Mouse (Mus musculus): ENCODE results near the gene Rpl32.

Rpl32 gene

DNA sequence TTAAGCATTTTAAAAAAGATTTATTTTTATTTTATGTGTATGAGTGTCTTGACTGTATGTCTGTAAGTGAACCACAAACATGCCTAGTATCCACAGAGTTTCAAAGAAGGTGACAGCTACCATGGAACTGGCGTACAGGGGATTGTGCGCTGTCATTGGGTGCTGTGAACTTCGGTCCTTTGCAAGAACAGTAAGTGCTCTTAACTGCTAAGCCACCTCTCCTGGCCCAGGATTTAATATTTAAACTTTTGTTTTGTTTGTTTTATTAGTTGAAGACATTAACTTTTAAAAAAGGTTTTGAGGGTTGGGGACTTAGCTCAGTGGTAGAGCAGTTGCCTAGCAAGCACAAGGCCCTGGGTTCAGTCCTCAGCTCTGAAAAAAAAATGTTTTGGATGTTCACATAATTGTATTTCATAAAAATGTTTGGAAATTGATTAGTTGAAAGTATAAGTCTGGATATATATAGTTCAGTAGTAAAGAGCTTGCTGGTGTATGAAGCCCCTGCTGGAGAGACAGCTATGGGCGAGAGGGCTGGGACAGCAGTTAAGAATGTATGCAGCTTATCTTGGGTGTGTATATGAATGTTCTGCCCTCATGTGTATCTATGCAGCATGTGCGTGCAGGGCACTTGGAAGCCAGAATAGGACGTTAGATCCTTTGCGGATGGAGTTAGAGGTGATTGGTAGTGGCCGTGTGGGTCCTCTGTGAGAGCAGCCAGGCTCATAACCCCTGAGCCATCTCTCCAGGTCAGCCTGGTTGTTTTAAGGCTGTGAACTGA is 12.9 kb upstream of the Rpl32 start:
- intact Hi-C loops (cut with DNase I): no loop called here

GRCm38 (mm10) chr6:115818129-115818528 is 9.6 kb upstream of the Rpl32 start:
- intact Hi-C loops (cut with DNase I): no loop called here

DNA sequence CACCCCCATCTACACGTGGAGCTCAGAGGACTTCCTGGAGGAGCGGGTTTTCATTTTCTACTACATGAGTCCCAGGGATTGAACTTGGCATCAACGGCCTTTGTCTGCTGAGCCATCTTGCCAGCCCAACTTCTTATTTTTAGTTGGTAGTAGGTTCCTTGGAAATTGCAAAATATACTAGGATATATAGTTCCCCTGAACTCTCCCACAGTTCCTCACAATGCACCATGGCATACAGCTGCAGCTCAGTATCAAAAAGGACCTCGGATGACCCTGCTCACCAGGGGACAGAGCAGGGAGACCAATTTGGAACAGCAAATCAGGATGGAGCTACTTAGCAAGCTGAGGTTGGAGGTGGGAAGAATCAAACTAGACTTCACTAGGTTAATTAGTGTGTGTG is 6.5 kb upstream of the Rpl32 start:
- intact Hi-C loops (cut with DNase I): no loop called here

GRCm38 (mm10) chr6:115814104-115814503 is 5.6 kb upstream of the Rpl32 start:
- intact Hi-C loops (cut with DNase I): no loop called here

GRCm38 (mm10) chr6:115811606-115812005 is 3.1 kb upstream of the Rpl32 start:
- intact Hi-C loops (cut with DNase I): no loop called here

DNA sequence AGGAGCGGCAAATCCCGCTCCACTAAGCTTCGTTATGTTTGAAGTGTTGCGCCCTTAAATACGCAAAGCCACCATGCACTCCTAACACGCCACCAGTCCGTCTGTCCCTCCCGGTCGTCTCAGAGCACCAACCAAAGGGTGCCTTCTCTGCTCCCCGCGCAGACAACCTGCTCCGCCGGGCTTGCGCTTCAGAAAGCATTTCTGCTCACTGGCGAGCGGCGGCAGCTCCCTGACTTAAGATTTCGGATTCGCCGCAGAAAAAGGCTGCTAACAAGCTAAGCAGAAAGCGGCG is 405 bp downstream of the Rpl32 start:
- intact Hi-C loops (cut with DNase I): loop anchor here (10.0 kb wide), 1 partner anchor 203 kb away; the partner anchor contains the start of gene Mkrn2

DNA sequence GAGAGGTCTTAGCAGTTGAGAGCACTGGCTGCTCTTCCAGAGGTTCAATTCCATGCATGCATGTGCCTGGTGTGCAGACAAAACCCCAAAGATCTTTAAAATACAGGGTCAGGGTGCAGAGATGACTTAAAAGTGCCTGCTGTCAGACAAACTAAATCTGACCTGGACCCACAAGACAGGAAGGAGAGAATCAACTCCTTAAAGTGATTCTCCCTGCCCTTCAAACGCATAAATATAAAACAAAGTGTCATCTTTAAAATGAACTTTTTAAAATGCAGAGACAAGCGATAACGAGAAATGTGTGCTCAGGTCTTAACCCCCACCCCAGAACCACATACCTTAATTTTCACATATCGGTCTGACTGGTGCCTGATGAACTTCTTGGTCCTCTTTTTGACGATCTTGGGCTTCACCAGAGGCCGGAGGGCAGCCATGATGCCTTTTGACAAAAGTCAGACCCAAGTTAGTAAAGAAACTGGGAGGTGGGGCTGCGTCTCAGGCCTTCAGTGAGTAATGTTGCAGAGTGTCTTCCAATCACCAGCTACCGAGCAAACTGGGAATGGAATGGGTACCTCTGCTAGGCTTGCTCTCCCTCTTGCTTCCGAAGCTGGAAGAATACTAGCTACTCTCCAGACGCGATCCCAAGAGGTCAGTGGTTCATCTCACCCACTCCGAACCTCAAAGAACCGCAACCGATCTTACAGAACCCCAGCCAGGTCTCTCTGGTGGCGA is 917 bp downstream of the Rpl32 start:
- intact Hi-C loops (cut with DNase I): loop anchor here (10.0 kb wide), 1 partner anchor 203 kb away; the partner anchor contains the start of gene Mkrn2

DNA sequence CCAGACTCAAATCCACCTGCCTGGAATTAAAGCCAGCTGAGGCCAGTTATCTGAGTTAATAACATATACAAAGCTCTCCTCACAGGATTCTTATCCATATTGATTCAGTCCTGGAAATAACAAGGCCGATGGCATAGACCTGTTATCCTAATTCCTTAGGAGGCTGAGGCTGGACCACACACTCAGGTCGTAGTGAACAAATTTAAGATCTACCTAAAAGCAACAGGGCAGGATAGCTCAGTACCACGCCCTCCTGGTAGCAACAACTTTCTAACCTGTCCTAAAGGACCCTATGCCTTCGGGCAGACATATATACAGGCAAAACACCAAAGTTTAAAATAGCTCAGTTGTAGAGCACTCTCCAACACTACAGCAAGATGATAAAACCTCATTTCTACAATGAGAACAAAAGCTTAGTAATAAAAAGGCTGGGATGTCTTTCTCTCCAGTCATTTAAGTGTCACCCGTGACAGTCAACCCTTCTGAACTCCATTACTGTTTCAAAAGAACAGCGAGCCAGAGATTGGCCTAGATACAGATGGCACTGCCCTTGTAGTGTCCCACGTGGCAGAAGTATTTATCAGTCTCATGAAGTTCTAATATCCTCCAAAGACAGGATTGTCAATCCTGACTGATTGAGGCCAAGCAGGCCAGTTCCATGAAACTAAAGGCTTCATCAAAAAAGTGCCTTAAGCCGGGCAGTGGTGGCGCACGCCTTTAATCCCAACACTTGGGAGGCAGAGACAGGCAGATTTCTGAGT is 3.9 kb downstream of the Rpl32 start:
- intact Hi-C loops (cut with DNase I): loop anchor here (5.0 to 10.0 kb wide), 2 partner anchors 77 to 200 kb away; partner anchors contain the start of gene Mkrn2

- intact Hi-C loops (cut with DNase I): loop anchor here (5.0 to 10.0 kb wide), 2 partner anchors 76 to 199 kb away; partner anchors contain the start of gene Mkrn2
These were observed 4.8 kb downstream of the Rpl32 start for GRCm38 (mm10) chr6:115803541-115804382.

DNA sequence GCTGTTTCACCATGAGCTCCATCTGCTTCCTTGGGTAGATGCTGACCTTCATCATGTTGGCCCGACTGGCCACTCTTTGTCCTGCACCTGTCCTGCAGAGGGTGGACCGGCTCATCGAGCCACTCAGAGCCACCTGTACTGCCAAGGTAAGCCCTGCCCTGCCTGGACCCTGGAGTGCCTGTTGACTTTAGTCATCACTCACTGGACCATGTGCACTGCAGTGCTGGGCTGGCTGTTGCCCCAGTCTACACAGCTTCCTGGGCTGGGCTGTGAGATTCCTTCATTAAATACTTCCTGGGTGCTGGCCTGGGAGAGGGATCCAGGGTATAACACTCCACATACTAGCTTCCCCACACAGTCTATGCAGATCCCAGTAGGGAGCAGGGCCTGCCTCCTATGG is 6.7 kb downstream of the Rpl32 start:
- intact Hi-C loops (cut with DNase I): loop anchor here (5.0 to 10.0 kb wide), 2 partner anchors 75 to 197 kb away; partner anchors contain the start of gene Mkrn2

DNA sequence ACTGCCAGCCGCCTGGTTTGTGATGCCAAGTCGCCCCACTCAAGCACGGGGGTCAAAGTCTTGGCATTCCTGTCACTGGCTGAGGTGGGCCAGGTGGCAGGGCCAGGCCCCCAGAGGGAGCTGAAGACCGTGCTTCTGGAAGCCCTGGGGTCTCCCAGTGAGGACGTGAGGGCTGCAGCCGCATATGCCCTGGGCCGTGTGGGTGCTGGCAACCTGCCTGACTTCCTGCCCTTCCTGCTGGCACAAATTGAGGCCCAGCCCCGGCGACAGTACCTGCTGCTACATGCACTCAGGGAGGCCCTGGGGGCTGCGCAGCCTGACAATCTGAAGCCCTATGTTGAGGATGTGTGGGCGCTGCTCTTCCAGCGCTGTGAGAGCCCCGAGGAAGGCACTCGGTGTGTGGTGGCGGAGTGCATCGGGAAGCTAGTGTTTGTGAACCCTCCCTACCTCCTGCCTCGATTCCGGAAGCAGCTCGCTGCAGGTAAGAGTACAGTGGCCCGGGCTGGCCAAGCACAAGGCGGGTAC is 15.8 kb downstream of the Rpl32 start:
- intact Hi-C loops (cut with DNase I): no loop called here

DNA sequence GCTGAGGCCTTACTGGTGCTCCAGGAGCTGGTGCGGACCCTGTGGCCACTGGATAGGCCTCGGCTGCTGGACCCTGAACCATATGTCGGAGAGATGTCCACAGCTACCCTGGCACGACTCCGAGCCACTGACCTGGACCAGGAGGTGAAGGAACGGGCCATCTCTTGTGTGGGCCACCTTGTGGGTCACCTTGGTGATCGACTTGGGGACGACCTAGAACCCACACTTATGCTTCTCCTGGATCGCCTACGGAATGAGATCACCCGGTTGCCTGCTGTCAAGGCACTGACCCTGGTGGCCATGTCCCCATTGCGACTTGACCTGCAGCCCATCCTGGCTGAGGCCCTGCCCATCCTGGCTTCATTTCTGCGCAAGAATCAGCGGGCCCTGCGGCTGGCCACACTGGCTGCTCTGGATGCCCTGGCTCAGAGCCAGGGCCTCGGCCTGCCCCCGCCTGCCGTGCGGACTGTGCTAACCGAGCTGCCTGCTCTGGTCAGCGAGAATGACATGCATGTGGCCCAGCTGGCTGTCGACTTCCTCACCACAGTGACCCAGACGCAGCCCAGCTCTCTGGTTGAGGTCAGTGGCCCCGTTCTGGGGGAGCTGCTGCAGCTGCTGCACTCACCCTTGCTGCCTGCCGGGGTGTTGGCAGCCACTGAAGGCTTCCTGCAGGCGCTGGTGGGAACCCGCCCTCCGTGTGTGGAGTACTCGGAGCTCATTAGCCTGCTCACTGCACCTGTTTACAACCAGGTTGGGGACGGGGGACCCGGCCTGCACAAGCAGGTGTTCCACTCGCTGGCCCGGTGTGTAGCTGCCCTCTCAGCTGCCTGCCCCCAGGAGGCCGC is 16.5 kb downstream of the Rpl32 start:
- intact Hi-C loops (cut with DNase I): no loop called here

DNA sequence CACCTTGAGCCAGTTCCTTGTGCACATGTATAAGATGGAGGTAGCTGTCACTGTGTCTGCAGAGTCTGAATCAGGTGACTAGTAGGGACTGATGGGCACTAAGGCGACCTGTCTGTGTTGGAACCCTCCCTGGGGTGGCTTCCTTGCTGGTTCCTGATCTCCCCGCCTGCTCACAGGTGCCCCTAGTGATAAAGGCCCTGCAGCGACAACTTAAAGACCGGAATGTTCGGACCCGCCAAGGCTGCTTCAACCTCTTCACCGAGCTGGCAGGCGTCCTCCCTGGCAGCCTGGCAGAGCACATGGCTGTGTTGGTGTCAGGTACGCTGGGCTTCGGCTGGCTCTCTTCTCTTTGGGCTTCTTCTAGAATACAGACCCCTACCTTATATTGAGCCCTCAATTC is 17.5 kb downstream of the Rpl32 start:
- intact Hi-C loops (cut with DNase I): no loop called here

DNA sequence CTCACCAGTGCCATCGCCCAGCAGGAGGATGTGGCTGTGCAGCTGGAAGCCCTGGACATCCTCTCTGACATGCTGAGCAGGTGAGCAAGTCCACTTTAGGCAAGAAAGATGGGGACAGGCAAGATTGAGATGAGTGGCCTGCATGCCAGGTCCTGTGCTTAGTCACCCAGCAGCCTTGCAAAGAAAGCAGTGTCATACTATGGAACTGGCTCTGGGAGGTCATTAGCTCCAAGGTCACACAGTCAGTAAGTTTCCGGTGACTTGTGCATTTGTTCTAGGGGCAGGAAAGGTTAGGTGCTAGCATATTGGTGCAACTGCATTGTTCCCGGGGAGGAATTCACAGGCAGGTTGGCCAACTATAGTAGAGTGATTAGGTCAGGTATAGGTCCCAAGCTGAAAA is 25.8 kb downstream of the Rpl32 start:
- intact Hi-C loops (cut with DNase I): no loop called here

DNA sequence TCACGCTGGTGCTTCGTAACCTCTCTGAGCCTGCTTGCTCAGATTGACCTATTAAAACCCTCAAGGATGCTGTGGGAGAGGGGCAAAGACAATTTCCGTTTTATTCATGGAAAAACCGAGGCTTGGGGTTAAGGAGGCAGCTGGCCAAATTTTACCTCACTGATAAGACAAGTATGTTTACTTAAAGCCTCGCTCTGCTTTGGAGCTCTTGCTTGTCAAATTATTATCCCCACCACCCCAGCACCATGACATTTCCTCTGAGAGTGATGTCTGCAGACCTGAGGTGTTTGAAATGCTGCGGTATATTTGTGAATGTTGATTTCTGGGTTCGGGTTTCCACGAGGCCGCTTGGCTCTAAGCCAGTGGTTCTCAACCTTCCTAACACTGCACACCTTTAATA is 32.2 kb downstream of the Rpl32 start:
- intact Hi-C loops (cut with DNase I): no loop called here

DNA sequence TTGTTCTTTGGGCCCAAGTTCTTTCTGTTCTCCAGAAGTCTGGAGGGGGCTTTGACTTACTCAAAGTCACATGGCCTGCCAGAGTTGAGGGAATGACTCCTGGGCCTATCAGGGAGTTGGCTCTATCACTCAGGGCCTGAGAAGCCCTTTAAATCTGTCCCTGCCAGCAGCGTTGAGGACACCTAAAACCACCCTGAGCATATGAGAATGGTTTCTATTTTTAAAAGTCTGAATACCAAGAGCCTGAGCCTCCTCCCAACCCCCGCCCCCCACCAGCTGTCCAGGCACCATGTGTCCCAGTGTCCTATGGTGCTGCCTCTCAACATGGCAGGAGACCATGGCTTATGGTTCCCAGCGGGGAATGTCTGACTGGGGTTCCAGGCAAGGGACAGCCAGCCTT is 32.7 kb downstream of the Rpl32 start:
- intact Hi-C loops (cut with DNase I): no loop called here

GRCm38 (mm10) chr6:115774501-115774921 is 34.0 kb downstream of the Rpl32 start, which contains the start of gene Cand2:
Gene Cand2, plus strand, starts transcription at chr6:115774538.
- intact Hi-C loops (cut with DNase I): no loop called here

DNA sequence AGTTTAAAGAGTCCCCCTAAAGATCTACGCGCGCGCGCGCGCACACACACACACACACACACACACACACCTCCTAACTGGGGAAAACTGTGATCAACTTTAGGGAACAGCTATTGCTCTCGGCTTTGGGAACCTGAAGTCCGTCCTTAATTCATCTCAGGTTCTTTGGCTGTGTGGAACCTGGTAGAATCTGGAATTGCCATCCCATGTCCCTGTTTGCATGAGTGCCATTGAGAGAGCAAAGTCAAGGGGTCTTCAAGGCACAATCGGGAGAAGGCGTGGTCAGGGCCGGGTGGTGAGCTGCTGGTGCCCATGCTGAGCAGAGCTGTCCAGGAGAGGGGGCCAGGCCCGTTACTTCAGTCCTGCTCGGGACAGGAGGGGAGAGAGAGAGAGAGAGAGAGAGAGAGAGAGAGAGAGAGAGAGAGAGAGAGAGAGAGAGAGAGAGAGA is 34.6 kb downstream of the Rpl32 start:
- intact Hi-C loops (cut with DNase I): loop anchor here (2.0 kb wide), 1 partner anchor 47 kb away; no protein-coding TSS in a partner anchor

DNA sequence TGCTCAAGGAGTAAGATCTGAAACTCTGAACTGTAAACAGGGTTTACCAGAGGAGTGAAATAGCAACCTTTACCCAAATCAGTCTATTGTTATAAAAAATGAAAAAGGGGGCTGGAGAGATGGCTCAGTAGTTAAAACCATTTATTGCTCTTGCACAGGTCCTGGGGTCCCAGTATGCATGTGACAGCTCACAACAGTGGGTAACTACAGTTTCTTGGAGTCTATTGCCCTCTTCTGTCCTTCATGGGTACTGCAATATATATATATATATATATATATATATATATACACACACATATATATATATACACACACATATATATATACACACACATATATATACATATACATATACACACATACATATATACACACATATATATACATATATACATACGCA is 35.9 kb downstream of the Rpl32 start:
- intact Hi-C loops (cut with DNase I): loop anchor here (2.0 kb wide), 1 partner anchor 46 kb away; no protein-coding TSS in a partner anchor
